Mouse (Mus musculus) inflammation-experienced regulatory T-cells, adult 6 months (primary cell): Measurements from ENCODE around the gene Nedd9. TPM values are rescaled to one million over a fixed set of nuclear protein-coding genes. Genes with fewer than 3 reads are reported as not detected.

ENCODE experiments used
- ATAC-seq: one replicate; pipeline ENCODE4 v1.8.0; 2017
- polyA plus RNA-seq, 3 experiments: library from polyadenylated mRNA; unstranded; fragments of 100-300 nt; shearing (Covaris generic); gene quantifications; one replicate each; pipeline ENCODE4 v1.2.1; 2017

Gene Nedd9
- polyA plus RNA-seq, 3 experiments from 2014 or later: 144 to 156 (median 153) TPM

DNA sequence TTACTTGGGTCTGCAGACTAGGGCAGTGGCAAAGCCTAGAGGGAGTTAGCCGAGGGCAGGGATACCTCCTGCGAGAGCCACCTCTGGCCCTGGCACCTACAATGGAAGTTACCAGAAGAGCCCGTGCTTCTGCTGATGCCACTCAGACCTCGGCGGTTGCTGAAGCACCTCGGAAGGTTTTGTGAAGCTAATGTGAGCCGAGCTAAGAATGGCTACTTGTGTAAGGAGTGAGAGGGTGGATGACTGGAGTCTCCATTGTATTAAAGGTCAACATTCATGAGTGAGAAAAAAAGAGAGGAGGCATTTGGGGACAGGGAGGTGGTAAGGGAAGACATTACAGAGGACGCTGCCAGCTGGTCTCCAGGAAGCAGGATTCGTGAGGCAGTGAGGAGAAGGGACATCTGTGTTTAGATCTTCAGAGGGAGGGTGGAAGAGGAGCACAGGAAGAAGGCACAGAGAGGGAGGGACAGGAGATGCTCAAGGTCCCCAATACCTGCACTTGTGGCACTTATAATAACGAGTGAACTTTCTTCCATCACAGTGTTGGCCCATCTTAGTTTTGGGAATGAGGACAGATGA, 78.7 kb downstream of the Nedd9 start:
- no peak for ATAC-seq

DNA sequence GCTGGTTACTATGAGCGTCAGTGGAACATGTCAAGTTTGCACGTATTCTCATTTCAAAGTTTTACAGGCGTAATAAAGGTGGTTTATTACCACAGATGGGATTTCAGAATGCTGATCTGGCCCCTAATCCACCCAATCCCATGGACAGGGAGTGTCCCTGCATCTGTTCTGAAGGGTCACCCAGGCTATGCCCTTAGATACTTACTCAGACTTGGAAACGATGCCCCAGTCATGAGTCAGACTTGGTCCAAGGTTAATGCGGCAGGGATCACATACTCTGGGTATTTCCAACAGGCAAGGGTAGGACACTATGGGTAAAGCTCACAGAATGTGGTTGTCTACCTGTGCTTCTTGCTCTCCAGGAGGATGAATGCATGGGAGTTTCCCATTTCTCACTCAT, 82.2 kb downstream of the Nedd9 start:
- ATAC-seq: no peak

DNA sequence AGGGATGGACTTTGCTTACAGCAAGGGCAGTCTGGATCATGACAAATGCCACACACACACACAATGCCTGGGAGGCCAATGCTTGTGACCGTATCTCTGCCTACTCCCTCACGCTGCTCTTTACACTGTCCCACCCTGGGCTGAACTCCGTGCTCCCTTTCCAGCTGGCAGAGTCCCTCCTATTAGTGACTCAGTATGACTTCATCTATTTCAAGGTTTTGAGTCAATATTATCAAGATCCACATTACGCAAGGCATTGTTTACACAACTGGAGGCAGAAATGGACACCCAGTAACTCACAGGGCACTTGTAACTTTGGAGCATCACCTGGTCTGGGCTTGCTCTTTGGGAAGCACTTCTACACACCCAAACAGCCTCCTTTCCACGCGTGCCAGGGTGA, 83.3 kb downstream of the Nedd9 start:
- no peak for ATAC-seq

DNA sequence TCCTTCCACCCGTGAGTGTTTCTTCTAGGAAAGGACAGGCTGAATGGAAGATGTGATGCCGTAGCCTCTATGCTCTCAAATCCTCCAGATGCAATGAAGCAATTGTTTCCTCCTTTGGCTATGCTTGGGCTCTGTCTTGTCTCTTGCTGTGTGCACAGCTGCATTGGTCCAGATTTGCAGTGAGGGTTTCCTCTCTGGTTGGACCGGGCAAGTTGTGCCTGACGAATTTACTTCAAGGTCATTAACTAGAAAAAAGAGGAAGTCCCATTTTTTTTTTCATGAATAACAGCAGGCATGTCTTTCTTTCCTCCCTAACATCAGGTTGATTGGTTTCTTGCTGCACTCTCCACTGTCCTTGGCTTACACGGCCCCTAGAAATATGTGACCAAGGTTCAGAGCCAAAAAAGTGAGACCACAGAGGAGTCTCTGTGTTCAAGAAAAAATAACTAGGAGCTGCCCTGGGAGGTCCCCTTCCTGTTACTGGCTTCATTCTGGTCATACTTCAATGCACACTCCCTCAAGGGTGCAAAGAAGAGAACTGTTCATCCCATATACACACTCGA, 84.6 kb downstream of the Nedd9 start:
- no peak for ATAC-seq

DNA sequence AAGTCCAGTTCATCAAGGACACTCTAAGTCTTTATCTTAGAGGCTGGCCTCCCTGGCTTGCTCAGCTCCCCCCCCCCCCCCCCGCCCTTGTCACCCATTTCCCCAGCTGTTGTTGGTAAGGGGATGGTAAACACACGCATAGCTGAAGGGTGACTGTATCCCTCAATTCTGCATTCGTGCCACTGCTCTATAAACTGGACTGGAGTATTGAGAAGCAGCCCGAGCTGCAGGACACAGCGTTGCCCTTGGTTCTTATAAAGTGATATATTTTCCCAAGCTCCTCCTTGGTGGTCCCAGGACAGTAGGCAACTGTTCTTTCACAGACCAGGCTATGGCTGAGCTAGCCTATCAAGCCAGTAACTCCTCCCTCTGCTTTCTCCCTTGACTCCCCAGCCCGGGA, 85.4 kb downstream of the Nedd9 start:
- ATAC-seq: no peak

DNA sequence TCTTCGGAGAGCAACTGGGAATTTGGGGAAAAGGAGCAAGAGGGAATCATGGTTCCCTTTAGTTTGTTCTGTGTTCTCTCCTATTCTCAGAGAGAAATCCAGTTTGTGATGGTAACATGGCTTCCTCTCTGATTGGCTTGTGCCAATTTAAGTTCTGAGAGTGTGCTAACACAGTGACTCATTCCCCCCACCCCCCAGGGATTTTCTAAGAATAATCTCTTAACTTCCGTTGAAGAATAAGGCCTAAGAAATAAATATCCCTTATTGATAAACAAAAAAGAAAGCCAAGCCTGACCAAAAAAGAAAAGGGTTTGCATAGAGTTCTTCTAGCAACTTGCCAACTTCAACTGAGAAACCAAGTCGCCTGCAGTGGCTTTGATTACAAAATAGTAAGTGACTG, 86.9 kb downstream of the Nedd9 start:
- ATAC-seq: no peak

DNA sequence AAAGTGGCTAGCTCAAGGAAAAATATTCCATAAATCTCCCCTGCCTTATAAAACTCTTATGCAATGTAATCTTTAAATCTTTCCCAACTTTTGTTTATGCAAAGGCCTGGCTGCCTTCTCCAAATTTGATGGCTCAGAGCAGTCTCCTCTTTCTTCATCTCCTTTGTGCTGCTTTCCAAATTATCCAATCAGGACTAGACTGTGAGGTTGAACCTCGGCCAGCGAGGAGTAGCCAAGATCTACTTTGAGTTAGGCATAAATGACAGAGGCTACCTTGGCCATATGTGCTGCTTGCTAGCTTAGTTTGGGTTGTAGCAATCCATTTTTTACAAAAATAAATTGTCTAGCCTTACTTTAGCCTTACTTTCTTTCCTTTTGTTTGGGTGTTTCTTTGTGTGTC, 95.0 kb downstream of the Nedd9 start:
- no peak for ATAC-seq

DNA sequence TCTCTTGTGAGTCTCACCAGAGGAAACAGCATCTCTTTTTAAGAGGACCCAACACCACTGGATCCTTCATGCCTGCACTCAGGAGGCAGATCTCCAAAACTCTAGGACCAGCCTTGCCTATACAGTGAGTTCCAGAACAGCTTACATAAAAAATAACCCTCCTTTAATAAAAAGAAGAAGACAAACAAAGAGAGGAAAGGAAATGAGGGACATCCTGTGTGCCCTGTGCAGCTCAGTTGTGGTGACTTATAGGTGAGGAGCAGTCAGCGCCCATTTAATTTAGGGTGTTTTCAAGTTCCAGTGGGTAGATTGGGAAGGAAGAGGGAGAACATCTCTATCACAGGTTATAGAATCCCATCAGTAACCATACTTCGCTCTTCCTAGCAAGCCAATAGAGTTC, 96.5 kb downstream of the Nedd9 start:
- ATAC-seq: peak; percentile 41

DNA sequence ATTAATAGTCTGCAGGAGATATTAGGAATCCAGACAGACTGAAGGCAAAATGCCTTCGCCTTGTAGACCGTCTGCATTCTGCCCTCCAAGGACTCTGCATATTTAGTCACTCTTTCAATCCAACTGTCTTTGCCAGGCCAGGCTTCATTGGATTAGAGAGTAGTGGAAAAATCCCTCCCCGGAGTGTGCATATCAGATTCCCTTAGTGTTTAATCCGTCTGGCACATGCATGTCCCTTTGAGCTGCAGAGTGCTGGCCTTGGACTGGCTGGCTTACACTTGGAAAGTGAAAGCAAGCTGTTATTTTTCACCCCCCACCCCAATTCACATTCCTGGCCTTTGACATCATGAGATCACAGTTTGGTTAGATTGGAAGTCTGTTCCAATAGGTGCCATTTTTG, 100.6 kb downstream of the Nedd9 start:
- ATAC-seq: no peak

DNA sequence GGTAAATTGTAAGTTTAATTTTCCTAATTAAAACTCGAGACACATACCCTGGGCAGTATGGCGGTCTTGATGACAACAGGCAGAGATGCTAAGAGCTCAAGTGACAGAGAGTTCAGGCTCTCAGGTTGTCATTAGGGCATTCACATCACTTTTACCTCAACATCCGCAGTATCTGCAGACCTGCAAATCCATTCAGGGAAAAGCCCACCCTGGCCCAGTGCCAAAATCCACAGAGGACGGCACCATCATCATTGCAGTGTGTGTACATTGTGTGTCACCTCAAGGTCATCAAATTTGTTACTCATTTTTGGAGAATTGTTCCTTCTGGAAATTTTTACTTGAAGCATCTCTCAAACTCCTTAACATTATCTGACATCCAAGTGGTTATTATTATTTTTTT, 102.3 kb downstream of the Nedd9 start:
- ATAC-seq: no peak

DNA sequence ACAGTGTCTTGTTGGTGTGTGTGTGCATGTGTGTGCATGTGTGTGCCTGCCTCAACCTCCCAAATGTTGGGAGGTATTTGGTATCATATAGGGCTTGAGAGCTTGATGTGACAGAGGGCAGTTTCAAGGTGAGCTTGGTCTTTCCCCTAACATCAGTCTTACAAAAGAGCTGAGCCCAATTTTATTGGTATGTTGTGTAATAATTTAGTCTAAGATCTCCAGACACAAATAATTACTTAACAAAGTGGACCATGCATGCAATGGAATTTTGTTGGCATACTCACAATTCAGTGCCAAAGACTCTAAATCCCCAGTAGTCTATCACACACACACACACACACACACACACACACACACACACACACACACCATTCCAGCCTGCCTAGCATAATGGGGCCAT, 104.5 kb downstream of the Nedd9 start:
- ATAC-seq: no peak

DNA sequence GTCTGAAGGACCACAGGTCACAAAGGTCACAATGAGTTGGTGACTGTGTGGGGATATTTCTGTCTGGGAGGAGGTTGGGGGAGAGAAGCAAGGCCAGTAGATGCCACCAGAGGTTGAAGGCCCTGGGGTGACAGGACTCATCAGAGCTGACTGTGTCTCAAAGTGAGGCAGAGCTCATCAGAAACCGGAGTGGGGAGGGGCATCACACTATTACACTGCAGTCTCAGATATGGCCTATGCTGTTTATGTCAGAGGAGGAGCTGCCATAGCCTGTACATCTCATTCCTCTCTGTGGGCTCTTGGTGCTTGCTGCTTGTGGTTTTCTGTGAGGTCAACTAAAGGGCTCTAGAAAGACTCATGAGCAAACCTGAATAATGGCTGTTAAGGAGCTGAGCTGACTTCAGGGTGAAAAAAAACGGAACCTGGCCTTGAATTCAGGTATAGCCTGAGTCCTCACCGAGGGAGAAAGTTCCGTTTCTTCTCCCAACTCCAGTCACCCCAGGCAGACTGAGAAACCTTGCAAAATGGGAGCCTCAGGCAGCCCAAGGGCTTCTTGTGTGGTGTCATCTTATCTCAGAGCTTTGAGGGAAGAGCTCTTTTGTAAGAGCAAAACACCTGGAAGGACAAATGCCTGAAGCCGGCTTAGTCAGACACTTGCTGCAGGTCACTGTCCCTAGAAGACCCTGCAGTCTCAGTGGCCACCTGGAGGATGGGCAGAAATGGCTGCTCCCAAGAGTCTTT, 105.2 kb downstream of the Nedd9 start:
- peak; percentile 63 for ATAC-seq

DNA sequence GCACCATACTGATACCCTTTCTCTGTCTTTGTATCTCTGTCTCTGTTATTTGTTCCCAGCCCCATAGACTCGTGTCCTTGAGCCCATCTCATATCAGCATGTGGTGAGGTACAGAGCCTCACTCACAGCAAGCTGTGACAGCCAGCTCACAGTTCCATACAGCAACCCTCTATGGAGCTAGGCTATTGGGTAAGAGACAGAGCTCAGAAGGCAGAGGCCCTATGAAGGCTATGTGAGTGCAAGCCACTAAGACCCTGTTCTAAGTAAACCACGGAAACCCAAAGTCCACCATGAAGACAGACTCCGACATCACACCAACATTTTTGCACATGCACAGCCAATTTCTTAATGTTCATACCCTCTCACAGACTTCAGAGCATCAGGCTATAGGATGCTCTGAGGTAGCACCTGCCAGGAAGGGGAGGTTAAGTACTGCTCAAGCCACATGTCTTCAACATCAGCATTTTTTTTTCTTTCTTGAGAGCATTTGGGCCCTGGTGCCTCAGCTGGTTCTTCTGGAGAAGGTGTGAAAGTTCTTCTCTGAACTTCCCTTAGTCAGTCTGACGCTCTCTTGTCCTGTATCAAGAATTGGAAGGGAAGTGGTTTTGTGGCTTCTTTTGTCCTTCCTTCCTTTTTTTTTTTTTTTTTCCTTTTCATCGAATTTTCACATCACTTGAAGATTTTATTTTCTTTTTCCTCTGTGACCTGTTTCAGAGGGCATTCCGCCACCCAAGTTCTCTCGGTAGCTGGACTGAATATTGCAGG, 105.9 kb downstream of the Nedd9 start:
- peak; percentile 93 for ATAC-seq

DNA sequence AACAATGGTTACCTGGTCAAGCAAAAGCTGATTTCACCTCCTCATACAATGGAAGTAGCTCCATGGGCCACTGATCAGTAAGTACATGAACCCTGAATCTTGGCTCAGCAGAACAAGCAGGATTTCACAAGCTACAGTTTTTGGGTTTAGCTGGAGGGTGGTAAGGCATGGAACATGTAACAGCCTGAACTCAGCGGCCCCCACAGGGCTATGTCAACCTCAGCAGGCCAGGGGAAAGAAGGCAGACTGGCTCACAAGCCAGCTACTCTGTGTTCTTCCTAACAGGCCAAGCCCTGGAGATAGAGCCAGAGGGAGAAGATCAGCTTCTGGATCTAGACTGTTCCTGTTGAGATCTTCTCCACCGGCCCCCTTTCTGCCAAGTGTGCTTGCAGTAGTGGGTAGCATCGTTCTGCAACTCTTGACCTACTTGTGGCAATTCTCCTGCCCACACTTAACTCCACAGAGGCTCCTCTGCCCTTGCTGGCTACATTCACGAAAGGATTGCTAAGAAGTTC, 107.2 kb downstream of the Nedd9 start:
- ATAC-seq: no peak

DNA sequence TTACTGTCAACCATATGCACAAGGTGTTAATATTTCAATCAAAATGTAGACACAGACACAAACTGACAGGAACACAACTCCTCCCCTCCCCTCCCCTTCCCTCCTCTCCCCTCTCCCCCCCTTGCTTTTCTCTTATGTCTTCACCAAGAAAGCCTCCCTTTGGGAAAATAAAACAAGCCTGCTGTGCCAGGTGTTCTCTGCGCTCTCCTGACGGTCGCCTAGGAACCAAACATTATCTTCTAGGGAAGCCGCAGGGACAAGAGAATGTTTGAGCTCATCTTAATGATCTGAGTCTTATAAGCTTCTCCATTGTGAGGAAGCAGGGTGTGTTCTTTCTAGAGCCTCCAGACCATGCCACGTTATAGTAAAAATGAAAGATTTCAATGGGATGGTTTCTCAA, 108.7 kb downstream of the Nedd9 start:
- ATAC-seq: no peak

DNA sequence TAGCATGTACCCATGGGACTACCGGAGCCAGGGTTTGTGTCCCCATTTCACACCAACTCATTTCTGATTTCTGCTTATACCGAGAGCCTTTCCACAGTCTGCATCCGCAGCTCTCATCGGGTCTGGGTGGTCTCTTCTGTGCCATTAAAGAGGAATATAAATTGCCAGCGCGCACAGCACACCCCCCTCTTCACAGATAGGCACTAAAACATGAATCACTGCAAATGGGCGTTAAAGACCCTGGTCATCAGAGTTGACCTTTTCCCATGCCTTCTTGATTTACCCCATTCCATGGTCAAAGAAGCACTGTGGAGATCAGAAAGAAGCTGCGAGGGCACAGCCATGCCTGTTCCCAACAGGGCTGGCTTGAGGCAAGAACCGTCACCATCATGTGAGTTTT, 109.3 kb downstream of the Nedd9 start:
- no peak for ATAC-seq

DNA sequence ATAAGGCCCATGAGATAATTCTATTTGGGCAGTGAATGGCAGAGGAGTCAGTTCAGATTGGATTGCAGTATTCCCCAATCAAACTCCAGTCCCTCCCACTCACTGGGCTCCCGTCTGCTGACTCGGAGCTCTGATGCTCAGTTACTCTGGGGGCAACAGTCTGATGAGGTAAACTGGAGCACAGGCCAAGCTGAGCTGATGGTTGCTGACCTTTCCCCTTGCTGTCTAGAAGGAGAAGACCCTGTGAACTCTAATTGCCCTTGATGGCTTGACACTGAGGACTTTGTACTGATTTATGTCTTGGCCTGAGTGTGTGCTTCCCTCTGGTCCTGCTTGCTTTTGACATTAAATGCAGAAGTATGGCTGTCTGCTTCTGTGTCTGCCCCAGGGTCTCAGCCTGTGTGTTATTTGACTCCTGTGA, 110.1 kb downstream of the Nedd9 start:
- no peak for ATAC-seq

DNA sequence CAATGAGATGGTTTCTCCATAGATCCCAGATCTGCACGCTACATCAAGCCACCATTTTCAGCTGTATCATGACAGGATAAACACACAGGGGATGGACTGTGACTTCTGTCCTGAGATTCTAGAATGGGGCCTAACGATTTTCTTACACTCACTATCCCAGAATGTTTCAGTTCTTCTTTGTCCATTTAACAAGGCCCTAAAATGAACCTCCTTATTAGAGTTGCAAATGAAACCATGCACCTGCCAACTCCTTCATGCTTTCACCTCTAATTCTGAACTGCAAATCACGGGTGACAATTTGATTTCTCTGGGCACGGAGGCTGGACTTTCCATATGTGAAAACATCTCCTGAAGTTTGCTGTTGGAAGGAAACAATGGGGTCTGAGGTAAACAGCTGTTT, 111.1 kb downstream of the Nedd9 start:
- no peak for ATAC-seq

DNA sequence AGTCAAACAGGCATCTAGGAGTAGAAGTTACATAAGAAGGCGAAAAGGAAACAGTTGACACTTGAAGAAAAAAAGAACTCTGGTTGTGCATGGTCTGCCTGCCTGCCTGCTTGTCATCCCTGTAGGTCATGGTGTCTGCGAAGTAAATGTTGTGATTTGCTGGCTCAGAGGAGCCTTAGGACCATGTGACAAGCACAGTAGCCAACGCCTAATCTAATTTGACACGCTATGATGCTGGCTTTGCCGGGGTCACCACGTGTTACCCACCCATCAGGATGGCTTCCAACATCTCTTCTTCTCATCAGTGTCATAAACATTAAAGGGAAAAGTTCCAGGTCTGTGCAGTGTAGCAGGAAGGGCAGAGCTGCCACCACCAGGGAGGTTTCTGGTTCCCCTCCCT, 111.5 kb downstream of the Nedd9 start:
- ATAC-seq: no peak

DNA sequence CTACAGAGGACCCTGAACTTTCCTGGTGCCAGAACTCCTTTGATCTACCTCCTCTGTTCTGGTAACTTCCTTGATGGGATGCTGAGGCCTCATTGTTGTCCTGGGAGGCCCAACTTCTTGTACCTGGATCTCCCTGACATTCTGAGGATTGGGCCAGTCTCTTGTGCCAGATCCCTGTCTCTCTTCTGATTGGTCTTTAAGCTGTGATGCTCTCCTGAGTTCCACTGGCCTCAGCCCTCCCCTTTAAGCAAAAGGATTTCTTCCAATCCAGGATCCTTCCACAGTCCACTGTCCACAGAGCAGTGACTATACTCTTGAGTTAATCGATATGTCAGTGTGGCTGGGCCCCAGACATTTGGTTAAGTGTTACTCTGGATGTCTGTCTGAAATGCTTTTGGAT, 112.3 kb downstream of the Nedd9 start:
- ATAC-seq: no peak

DNA sequence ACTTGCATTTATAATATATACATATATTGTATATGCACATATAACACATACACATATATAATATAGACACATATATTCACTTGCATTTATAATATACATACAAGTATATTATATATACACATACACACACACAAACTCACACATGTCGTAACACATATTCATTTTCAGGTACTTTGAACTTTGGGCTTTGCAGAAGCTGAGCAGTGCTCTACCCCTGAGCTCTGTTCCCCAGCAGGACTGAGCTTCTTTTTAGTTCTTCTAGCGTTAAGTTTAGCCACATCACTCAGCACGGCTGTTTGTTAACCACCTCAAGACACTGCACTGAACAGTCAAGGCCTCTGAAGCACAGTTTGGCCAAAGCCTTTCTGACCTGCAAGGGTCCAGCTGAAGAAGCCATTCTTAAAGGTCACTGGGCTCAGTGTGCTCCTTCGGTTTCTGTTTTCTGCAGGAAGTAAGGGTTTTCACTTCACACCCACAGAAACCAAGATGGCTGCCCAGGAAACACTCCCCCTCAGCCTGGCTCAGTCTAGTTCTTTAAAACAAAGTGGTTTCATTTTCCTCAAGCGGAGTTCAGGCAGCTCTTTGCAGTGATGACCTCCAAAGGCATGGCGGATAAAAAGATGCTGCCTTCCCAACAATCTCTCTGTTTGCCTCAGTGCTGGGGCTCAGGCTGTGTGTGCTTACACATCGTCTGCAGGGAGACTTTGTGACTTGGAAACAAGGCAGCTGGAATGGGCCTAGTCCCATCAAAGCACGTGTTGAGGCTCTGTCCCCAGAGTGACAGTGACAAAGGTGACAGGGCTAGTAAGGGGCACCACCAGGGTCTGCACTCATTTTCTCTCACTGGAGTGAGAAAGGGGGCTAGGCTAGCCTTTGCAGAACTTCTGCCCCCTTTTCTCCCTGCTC, 114.4 kb downstream of the Nedd9 start:
- peak; percentile 97 for ATAC-seq

DNA sequence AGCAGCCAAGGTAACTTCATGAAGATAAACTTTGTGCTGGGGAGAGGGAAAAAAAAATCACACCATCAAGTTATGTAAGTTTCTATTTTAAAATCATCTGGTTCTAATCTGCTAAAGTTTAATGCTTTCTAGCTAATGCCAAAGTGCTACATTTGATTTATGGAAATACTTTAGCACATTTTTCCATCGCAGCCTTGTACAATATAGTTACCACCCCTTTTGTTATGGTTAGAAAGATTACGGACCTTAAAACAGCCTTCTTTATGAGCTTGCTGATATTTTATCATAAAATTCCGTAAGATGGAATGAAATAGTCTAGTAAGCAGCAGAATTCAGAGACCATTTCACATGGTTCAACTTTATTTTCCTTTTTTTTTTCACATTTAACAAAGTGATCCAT, 115.6 kb downstream of the Nedd9 start:
- no peak for ATAC-seq
